Mouse (Mus musculus) kidney, postnatal 0 days (tissue): ENCODE results near the gene Wfs1. TPM values are rescaled to one million over a fixed set of nuclear protein-coding genes. Genes with fewer than 3 reads are reported as not detected.

ENCODE experiments used
- ATAC-seq: fragments of 200-750 bp; cut with Nextera tagmentation; replicated peaks from 2 replicates; pipeline ENCODE4 v1.8.0; 2017; ENCODE audit warnings: low read depth, moderate number of reproducible peaks, moderate TSS enrichment, moderate library complexity; ENCODE audit not compliant: low FRiP score
- DNase-seq: peaks from one replicate; pipeline ENCODE4 v3.0.0-alpha.2; 2016; ENCODE audit warnings: low spot score
- H3K27ac ChIP-seq: fragments of 300-500 bp; sonication (generic); 2 replicates; pipeline ENCODE4 v1.5.1; 2014; ENCODE audit warnings: mild to moderate bottlenecking
- H3K27me3 ChIP-seq: fragments of 300-500 bp; sonication (generic); 2 replicates; pipeline ENCODE4 v1.6.1; 2014; ENCODE audit warnings: low read length, mixed read lengths; ENCODE audit not compliant: insufficient read depth
- H3K36me3 ChIP-seq: fragments of 300-500 bp; sonication (generic); 2 replicates; pipeline ENCODE4 v1.6.1; 2014; ENCODE audit warnings: low read length, mixed read lengths; ENCODE audit not compliant: insufficient read depth
- H3K4me1 ChIP-seq: fragments of 300-500 bp; sonication (generic); replicated peaks from 2 replicates; pipeline ENCODE4 v1.6.1; 2014; ENCODE audit warnings: antibody characterized with exemption, low read length, mixed read lengths; ENCODE audit not compliant: insufficient read depth
- H3K4me2 ChIP-seq: fragments of 300-500 bp; sonication (generic); 2 replicates; pipeline ENCODE4 v1.6.1; 2014; ENCODE audit warnings: mild to moderate bottlenecking, low read length, moderate library complexity, mixed read lengths
- H3K4me3 ChIP-seq: fragments of 300-500 bp; sonication (generic); replicated peaks from 2 replicates; pipeline ENCODE4 v1.5.1; 2014; ENCODE audit warnings: low read depth, low read length
- H3K9ac ChIP-seq: fragments of 300-500 bp; sonication (generic); 2 replicates; pipeline ENCODE4 v1.6.1; 2014; ENCODE audit warnings: low read depth, low read length
- H3K9me3 ChIP-seq: fragments of 300-500 bp; sonication (generic); replicated peaks from 2 replicates; pipeline ENCODE4 v1.6.1; 2016; ENCODE audit warnings: low read length, inconsistent platforms, mixed read lengths
- CTCF ChIP-seq: IDR thresholded peaks from 2 replicates; pipeline ENCODE4 v1.5.1; 2016; ENCODE audit warnings: antibody characterized with exemption, low read depth, mild to moderate bottlenecking, moderate library complexity
- WGBS: fragments of 180-500 bp; shearing (Covaris S2); extraction: QIAGEN DNeasy Blood & Tissue Kit; methylation state at CpG from one replicate; pipeline ENCODE4 v1.1.7; 2014; 5-methylcytosine and 5-hydroxymethylcytosine counted together
- polyA plus RNA-seq: library from polyadenylated mRNA; unstranded; fragments of >200 nt; fragmentation: Nextera tagmentation; extraction: Ambion mirVana; gene quantifications from 2 replicates; pipeline ENCODE4 v1.2.1, GENCODE M21; 2015

Wfs1 gene
- polyA plus RNA-seq, 1 experiment from 2014 or later: 14.2 TPM

DNA sequence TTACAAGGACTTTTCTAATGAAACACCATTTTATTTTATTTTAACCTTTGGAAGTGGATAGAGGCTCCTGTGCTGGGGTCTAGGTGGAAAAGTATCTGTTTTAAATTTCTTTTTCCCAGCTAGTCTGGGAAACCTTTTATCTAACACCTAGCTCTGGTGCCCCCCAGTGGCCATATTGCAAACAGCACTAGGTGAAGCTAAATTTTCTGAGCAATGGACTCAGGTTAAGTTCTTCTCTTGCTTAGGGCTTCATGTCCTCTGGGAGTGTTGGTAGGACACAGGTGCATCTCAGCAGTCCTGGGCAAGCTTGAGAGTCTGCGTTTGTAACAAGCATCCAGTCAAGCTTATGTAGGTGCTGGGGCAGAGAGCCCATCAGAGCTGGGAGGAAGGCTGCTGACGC, 13.0 kb upstream of the Wfs1 start:
- TF ChIP-seq CTCF: peak; percentile 87
- 50% methylated on average over 2 of the region's 2 CpGs for WGBS

DNA sequence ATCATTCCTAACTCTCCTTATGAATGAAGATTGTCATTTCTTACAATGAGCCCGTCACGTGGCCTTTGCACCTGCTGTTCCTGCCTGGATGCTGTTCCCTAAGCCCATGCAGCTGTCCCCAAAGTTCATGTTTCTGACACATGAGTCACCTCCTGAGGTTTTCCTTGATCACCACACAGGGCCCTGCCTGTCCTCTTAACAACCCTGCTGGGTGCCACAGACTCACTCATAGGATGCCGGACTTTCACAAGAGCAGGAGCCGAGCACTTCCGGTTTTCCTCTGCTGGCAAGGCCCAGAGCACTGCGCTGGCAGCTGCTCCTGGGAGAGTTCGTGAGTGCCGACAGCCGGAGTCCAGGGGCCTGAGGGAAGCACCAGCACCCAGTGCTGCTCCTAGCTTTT, 12.0 kb upstream of the Wfs1 start:
- DNase-seq (no peak), ATAC-seq (no peak)
- H3K27ac ChIP-seq: no peak overlapping the region
- H3K9ac ChIP-seq: no peak overlapping the region
- no peaks in the 10 kb centered on the region for H3K27me3 ChIP-seq
- no peak overlapping the region for H3K4me3 ChIP-seq
- no peaks in the 10 kb centered on the region for H3K4me1 ChIP-seq
- no peak overlapping the region for H3K4me2 ChIP-seq
- no peaks in the 10 kb centered on the region for H3K9me3 ChIP-seq
- 83% methylated on average over 9 of the region's 9 CpGs for WGBS
- no peaks in the 10 kb centered on the region for H3K36me3 ChIP-seq
- no peak for TF ChIP-seq CTCF

More for the DNA sequence above, 13.0 kb upstream of the Wfs1 start:
- Histone ChIP-seq H3K9ac (no peak overlapping the region), H3K27me3 (no peaks in the 10 kb centered on the region), H3K36me3 (no peaks in the 10 kb centered on the region), H3K4me2 (no peak overlapping the region), H3K27ac (no peak overlapping the region), H3K4me1 (no peaks in the 10 kb centered on the region), H3K9me3 (no peaks in the 10 kb centered on the region), H3K4me3 (no peak overlapping the region)
- ATAC-seq: no peak
- peak; percentile 64 for DNase-seq

DNA sequence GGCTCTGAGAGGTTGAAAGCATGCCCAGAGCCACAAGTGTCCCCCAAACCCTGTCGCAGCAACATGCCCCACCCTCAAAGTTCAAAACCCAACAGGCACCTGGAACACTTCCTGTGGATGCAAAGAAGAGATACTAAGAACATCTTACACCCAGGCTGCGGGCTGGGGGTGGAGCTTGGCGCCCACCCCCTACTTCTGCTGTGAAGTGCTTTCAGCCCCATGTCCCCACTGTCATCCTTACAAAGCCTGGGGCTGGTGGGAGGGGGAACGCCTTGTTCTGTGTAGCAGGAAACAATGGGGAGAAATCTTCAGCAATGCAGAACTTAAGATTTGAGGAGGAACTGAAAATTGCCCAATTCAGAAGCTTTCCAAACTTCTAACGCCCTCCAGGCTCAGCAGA, 9.0 kb upstream of the Wfs1 start:
- Histone ChIP-seq H3K9ac (no peak overlapping the region), H3K4me3 (no peak overlapping the region), H3K4me1 (no peaks in the 10 kb centered on the region), H3K27ac (no peak overlapping the region), H3K4me2 (no peak overlapping the region), H3K27me3 (no peaks in the 10 kb centered on the region), H3K36me3 (no peaks in the 10 kb centered on the region), H3K9me3 (no peaks in the 10 kb centered on the region)
- no peak for DNase-seq
- TF ChIP-seq CTCF: no peak
- no peak for ATAC-seq
- WGBS: 50% methylated on average over 5 of the region's 5 CpGs

DNA sequence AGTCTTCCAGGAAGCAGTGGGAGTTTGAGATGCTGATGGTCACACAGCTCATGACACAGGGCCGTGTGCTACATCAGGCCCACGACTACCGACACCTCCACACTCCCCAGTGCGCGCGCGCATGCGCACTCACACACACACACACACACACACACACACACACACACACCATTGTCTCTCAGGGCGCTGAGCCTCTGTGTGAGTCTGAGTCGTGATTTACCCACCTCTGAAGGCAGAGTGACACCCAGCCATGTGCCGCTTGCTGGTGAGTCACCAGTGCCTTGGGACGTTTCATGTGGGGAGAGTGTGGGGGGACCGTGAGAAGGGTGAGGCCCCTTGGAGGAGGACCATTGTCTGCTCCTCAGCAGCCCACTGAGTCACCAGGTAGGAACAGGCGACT, 7.4 kb upstream of the Wfs1 start:
- DNase-seq: no peak
- ATAC-seq: no peak
- Histone ChIP-seq H3K4me2 (no peak overlapping the region), H3K9me3 (no peaks in the 10 kb centered on the region), H3K9ac (no peak overlapping the region), H3K36me3 (no peaks in the 10 kb centered on the region), H3K4me3 (no peak overlapping the region), H3K27ac (no peak overlapping the region), H3K4me1 (no peaks in the 10 kb centered on the region), H3K27me3 (no peaks in the 10 kb centered on the region)
- no peak for TF ChIP-seq CTCF
- WGBS: 82% methylated on average over 14 of the region's 14 CpGs

DNA sequence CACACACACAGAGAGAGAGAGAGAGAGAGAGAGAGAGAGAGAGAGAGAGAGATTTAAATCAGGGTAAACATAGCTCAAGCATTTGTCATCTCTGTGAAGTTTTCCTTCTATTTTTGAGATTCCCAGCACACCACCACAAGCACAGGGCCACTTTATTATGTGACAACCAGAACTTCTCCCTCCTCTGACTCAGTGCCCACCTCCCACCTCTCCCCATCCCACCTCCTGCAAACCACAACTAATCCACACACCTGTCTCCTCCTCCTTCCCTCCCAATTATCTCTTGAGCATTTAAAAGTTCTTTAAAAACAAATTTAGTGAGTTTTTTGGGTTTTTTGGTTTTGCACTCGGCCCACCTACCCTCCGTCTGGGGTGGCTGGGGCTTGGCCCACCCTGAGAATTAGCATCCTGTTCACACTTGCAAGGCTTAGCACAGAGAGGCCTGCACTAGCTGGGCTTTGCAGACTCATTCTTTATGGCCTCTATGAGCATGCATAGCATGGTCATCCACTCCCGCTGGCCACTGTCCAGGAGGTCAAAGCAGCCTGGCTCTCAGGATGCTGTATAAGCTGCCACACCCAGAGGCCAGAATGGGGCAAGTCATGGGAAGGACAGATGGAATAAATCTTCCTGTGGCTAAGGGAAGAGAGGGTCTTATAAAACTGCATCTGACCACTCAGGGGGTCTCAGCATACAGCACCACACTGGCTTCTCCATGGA, 1.8 kb upstream of the Wfs1 start:
- no peak overlapping the region for H3K4me2 ChIP-seq
- H3K27me3 ChIP-seq: no peaks in the 10 kb centered on the region
- H3K4me1 ChIP-seq: 0 out of 2 replicates have a peak, but pooled peaks cover 10% of the 10 kb centered on the region
- no peak overlapping the region for H3K9ac ChIP-seq
- no peak overlapping the region for H3K27ac ChIP-seq
- H3K36me3 ChIP-seq: no peaks in the 10 kb centered on the region
- no peak for TF ChIP-seq CTCF
- no peak for ATAC-seq
- no peak for DNase-seq
- no peaks in the 10 kb centered on the region for H3K9me3 ChIP-seq
- H3K4me3 ChIP-seq: no peak overlapping the region
- WGBS: 66% methylated on average over 3 of the region's 3 CpGs

DNA sequence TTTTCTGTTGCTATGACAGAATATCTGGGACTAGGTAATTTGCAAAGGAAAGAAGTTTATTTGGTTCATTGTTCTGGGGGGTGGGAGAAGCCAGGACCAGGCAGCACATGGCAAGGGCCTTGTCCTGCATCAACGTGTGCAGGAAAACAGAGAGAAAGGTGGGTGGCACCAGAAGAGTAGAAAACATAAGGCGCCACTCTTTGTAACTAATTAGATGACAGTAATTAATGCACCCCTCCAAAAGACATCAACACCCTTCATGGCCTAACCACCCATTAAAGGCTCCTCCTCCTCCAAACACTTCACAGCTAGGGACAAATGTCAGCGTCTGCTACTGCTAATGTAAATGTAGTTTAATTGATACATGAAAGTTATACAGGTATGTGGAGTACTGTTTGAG, 1.2 kb upstream of the Wfs1 start:
- Histone ChIP-seq H3K4me1 (0 out of 2 replicates have a peak, but pooled peaks cover 10% of the 10 kb centered on the region), H3K4me3 (no peak overlapping the region), H3K4me2 (no peak overlapping the region), H3K27me3 (no peaks in the 10 kb centered on the region), H3K9ac (no peak overlapping the region), H3K27ac (no peak overlapping the region), H3K36me3 (no peaks in the 10 kb centered on the region), H3K9me3 (no peaks in the 10 kb centered on the region)
- no peak for DNase-seq
- no peak for ATAC-seq
- no peak for TF ChIP-seq CTCF
- 40% methylated on average over 3 of the region's 3 CpGs for WGBS

DNA sequence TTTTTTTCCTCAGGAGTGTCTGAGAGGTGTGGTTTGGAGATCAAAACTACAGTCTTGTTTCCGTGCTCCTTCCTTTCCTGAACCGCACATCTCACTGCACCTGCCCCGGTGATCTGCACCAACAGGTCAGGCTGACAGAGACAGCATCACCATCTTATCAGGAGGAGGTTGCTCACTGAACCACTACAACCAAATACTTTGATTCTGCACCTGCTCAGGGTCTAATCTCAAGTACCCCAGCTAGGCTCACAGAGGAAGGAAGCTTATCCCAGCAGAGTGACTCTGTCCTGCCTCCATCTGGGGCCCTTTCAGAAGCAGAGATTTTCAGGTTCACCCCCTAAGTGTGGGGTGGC, 596 bp upstream of the Wfs1 start:
- H3K4me3 ChIP-seq: no peak overlapping the region
- H3K27me3 ChIP-seq: no peaks in the 10 kb centered on the region
- H3K27ac ChIP-seq: peak overlapping the region; percentile 51; the same call in 1 of the 2 replicates
- DNase-seq (no peak), ATAC-seq (no peak)
- H3K4me2 ChIP-seq: peak overlapping the region; percentile 93
- no peak for TF ChIP-seq CTCF
- no peak overlapping the region for H3K9ac ChIP-seq
- 0 out of 2 replicates have a peak, but pooled peaks cover 10% of the 10 kb centered on the region for H3K4me1 ChIP-seq
- 7% methylated on average over 3 of the region's 3 CpGs for WGBS
- no peaks in the 10 kb centered on the region for H3K36me3 ChIP-seq
- no peaks in the 10 kb centered on the region for H3K9me3 ChIP-seq
